Mouse (Mus musculus) liver, embryonic 16.5 days (tissue): ENCODE measurements around the gene Gm10318. TPM values are rescaled to one million over a fixed set of nuclear protein-coding genes. Genes with fewer than 3 reads are reported as not detected.

Experiments
- ATAC-seq: fragments of 200-750 bp; cut with Nextera tagmentation; 2 replicates; pipeline ENCODE4 v1.8.0; 2017; ENCODE audit warnings: low read depth, mild to moderate bottlenecking, moderate number of reproducible peaks, moderate library complexity
- H3K27ac ChIP-seq: fragments of 300-500 bp; sonication (generic); 2 replicates; pipeline ENCODE4 v1.5.1; 2014; ENCODE audit warnings: mild to moderate bottlenecking, low read length
- H3K27me3 ChIP-seq: fragments of 300-500 bp; sonication (generic); 2 replicates; pipeline ENCODE4 v1.6.1; 2014; ENCODE audit warnings: low read depth, low read length, mixed read lengths; ENCODE audit not compliant: control insufficient read depth, insufficient read depth
- H3K36me3 ChIP-seq: fragments of 300-500 bp; sonication (generic); 2 replicates; pipeline ENCODE4 v1.6.1; 2014; ENCODE audit warnings: mild to moderate bottlenecking; ENCODE audit not compliant: control insufficient read depth, insufficient read depth
- H3K4me1 ChIP-seq: fragments of 300-500 bp; sonication (generic); 2 replicates; pipeline ENCODE4 v1.6.1; 2014; ENCODE audit warnings: low read depth, low read length, mixed read lengths; ENCODE audit not compliant: control insufficient read depth
- H3K4me2 ChIP-seq: fragments of 300-500 bp; sonication (generic); 2 replicates; pipeline ENCODE4 v1.6.1; 2014; ENCODE audit warnings: low read depth, low read length, mixed read lengths
- H3K4me3 ChIP-seq: fragments of 300-500 bp; sonication (generic); 2 replicates; pipeline ENCODE4 v1.5.1; 2014; ENCODE audit warnings: low read depth, mild to moderate bottlenecking, low read length
- H3K9ac ChIP-seq: fragments of 300-500 bp; sonication (generic); 2 replicates; pipeline ENCODE4 v1.6.1; 2014; ENCODE audit warnings: low read depth, low read length
- H3K9me3 ChIP-seq: fragments of 300-500 bp; sonication (generic); replicated peaks from 2 replicates; pipeline ENCODE4 v1.6.1; 2016; ENCODE audit warnings: low read length; ENCODE audit not compliant: control insufficient read depth
- WGBS: fragments of 180-500 bp; shearing (Covaris S2); extraction: QIAGEN DNeasy Blood & Tissue Kit; methylation state at CpG from one replicate; pipeline ENCODE4 v1.1.7; 2014; ENCODE audit not compliant: insufficient replicate concordance; 5-methylcytosine and 5-hydroxymethylcytosine counted together
- polyA plus RNA-seq: library from polyadenylated mRNA; unstranded; fragments of >200 nt; fragmentation: Nextera tagmentation; extraction: Ambion mirVana; gene quantifications from 2 replicates; pipeline ENCODE4 v1.2.1, GENCODE M21; 2015

Gm10318 gene
- polyA plus RNA-seq, 1 experiment from 2014 or later, result not detected

DNA sequence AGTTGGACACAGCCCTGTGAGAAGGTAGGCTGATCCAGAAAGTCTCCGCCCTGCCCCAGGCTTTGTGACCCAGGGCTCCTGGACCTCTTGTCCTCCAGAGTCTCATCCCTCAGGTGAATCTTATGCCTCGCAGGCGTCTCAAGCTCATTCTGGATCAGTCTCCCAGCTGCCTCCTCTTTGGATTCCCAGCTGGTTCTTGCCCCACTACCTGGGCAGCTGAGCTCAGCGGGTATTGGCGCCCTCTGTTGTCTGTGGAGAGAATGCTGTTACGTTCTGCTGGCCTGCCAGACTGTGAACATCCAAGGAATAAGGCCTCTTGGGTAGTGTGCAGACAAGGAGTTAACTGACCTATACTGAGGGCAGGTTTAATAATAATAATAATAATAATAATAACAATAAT, 26.3 kb downstream of the Gm10318 start:
- Histone ChIP-seq H3K27me3 (no peaks in the 10 kb centered on the region), H3K4me2 (no peak overlapping the region), H3K9ac (no peak overlapping the region), H3K9me3 (no peaks in the 10 kb centered on the region), H3K27ac (no peak overlapping the region), H3K4me1 (no peaks in the 10 kb centered on the region), H3K4me3 (no peak overlapping the region), H3K36me3 (no peaks in the 10 kb centered on the region)
- ATAC-seq, result no peak
- 42% methylated on average over 6 of the region's 6 CpGs for WGBS

DNA sequence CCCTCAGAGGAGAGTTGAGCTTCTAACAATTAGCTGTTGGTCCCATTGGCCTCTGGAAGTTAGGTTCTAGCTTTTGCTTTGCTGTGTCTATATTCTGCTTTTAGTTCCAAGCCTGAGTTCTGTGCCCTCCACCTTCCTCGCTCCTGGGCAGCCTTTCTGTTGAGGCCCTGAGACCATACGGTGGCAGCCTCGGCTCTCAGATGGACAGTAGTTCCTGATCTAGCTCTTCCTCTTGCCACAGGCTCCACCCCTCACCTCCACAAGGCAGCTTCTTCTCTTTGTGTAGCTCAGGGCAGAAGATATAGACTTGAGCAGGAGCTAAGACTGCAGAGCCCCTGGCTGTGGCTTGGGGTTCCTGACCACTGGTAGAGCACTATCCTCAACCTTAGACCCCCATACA, 27.6 kb downstream of the Gm10318 start:
- no peaks in the 10 kb centered on the region for H3K27me3 ChIP-seq
- no peaks in the 10 kb centered on the region for H3K9me3 ChIP-seq
- no peak overlapping the region for H3K27ac ChIP-seq
- H3K9ac ChIP-seq, result no peak overlapping the region
- H3K4me3 ChIP-seq, result no peak overlapping the region
- no peaks in the 10 kb centered on the region for H3K36me3 ChIP-seq
- ATAC-seq, result no peak
- H3K4me1 ChIP-seq, result no peaks in the 10 kb centered on the region
- H3K4me2 ChIP-seq, result no peak overlapping the region
- WGBS, result 18% methylated on average over 3 of the region's 3 CpGs

DNA sequence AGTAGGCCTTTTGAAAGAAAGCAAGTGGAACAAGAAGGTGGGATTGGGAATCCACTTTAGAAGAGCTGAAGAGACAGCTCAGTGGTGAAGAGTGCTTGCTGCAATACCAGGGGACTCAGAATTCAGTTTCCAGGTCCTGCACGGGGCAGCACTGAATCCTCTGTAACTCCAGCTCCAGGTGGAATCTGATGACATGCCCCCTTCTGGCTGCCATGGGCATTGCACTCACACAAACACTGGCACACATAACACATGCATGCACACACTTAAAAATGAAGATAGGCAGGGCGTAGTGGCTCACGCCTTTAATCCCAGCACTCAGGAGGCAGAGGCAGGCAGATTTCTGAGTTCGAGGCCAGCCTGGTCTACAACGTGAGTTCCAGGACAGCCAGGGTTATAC, 29.9 kb downstream of the Gm10318 start:
- no peaks in the 10 kb centered on the region for H3K9me3 ChIP-seq
- no peak overlapping the region for H3K4me3 ChIP-seq
- no peak overlapping the region for H3K9ac ChIP-seq
- WGBS, result 67% methylated on average over 5 of the region's 5 CpGs
- no peaks in the 10 kb centered on the region for H3K4me1 ChIP-seq
- H3K27me3 ChIP-seq, result no peaks in the 10 kb centered on the region
- ATAC-seq, result no peak
- no peak overlapping the region for H3K4me2 ChIP-seq
- no peaks in the 10 kb centered on the region for H3K36me3 ChIP-seq
- H3K27ac ChIP-seq, result no peak overlapping the region

DNA sequence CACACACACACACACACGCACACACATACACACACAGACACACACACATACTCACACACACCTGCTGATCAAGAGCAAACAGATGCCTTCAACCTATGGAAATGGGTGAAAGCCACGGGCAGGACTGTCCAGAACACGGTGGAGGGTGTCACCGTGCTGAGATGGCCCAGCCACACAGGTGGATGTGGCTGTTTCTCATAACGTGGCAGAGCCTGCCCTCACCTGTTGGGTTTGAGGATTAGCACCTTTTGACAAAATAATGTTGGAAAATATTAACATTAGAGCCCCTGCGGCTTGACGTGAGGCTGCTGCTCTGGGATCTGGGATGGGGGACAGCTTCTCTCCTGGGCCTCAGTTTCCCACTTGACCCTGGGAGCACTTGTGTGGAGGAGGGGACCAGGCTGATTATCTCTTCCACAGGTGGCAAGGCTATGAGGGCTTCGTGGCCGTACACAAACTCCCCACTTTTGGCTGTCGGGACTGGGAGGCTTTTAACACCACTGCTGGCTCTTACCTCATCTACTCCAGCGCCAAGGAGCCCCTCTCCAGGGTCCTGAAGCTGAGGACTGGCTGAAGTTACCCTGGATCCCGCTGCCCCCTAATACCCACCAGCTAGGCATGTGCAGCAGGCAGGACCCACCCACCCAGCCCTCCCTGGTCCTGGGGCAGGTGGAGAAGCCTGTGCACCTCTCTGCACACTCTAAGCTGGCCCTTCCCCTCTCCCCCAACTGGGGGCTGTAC, 33.5 kb downstream of the Gm10318 start:
- no peak for ATAC-seq
- Histone ChIP-seq H3K36me3 (no peaks in the 10 kb centered on the region), H3K4me2 (no peak overlapping the region), H3K27ac (no peak overlapping the region), H3K9me3 (no peaks in the 10 kb centered on the region), H3K9ac (no peak overlapping the region), H3K4me1 (no peaks in the 10 kb centered on the region), H3K27me3 (no peaks in the 10 kb centered on the region), H3K4me3 (no peak overlapping the region)
- 42% methylated on average over 12 of the region's 12 CpGs for WGBS

DNA sequence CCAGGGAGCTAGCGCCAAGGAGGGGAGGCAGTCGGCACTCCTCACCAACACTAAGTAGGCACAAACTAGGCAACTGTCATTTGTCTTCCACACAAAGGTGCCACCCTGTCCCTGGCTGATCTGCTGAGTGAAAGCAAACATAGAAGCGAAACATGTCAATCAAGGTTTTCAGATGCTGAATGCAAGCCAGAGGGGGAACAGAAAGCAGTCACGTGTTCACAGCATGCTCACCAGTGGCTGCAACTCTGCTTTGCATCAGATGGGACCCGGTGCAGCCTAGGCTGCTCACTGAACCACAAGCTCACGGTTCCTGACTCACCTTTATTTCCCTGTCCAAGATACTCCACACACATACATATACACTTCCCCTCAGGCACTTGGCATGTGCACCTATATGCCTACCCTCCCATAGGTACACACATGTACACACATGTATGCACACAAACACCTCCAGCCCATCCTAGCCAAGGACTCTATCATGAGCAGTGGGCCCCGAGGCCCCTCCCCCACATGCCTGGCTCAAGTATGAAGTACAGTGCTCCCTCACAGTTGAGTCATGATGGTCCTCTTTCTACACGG, 38.4 kb downstream of the Gm10318 start:
- Histone ChIP-seq H3K4me2 (no peak overlapping the region), H3K4me3 (no peak overlapping the region), H3K9ac (no peak overlapping the region), H3K9me3 (no peaks in the 10 kb centered on the region), H3K27me3 (no peaks in the 10 kb centered on the region), H3K4me1 (no peaks in the 10 kb centered on the region), H3K27ac (no peak overlapping the region), H3K36me3 (no peaks in the 10 kb centered on the region)
- no peak for ATAC-seq
- WGBS, result 65% methylated on average over 8 of the region's 8 CpGs

DNA sequence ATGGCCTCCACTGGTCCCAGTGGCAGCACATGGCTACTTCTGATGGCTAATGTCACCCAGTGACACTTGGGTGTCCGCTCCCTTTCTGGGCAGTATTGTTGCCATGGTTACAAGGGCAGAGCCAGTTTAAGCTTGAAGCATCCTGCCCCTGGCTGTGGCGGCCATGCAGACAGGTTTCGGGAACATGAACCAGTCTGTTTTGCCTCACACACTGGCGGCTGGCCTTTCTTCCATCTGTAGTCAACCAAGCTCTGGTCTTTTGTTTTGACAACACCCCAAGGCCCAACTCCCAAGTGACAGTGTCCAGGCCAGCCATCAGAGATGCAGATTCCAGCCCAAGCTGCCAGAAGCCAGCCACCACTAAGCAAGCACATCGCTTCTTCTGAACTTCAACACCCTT, 42.9 kb downstream of the Gm10318 start:
- Histone ChIP-seq H3K4me2 (no peak overlapping the region), H3K9ac (no peak overlapping the region), H3K27me3 (no peaks in the 10 kb centered on the region), H3K4me1 (no peaks in the 10 kb centered on the region; the same call in 1 of the 2 replicates), H3K27ac (no peak overlapping the region), H3K4me3 (no peak overlapping the region), H3K36me3 (no peaks in the 10 kb centered on the region), H3K9me3 (no peaks in the 10 kb centered on the region)
- no peak for ATAC-seq
- WGBS, result 53% methylated on average over 5 of the region's 5 CpGs

DNA sequence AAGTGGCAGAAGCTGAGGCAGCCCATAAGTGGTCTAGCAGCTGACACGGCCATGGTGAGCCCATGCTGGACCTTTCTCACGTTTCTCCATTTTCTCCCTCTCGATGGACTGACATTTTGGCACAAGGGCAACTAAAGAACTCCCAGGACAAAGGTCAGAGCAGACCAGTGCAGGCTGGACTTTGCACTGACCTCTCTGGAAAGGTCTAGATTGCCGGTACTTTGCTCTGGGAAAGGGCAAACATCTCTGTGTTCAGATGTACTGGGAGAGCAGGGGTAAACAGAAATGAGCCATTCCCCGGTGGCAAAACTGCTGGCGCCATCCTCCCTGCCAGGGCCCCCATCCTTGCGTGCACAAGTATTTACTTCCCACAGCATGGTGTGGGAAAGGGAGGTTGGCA, 47.5 kb downstream of the Gm10318 start:
- Histone ChIP-seq H3K4me3 (no peak overlapping the region; the same call in 1 of the 2 replicates), H3K9me3 (no peaks in the 10 kb centered on the region), H3K9ac (no peak overlapping the region), H3K4me2 (peak overlapping the region; percentile 55), H3K27me3 (peaks cover 16% of the 10 kb centered on the region), H3K4me1 (peaks cover 6% of the 10 kb centered on the region), H3K27ac (peak overlapping the region; percentile 69), H3K36me3 (no peaks in the 10 kb centered on the region)
- ATAC-seq, result peak; percentile 70
- 53% methylated on average over 7 of the region's 7 CpGs for WGBS

DNA sequence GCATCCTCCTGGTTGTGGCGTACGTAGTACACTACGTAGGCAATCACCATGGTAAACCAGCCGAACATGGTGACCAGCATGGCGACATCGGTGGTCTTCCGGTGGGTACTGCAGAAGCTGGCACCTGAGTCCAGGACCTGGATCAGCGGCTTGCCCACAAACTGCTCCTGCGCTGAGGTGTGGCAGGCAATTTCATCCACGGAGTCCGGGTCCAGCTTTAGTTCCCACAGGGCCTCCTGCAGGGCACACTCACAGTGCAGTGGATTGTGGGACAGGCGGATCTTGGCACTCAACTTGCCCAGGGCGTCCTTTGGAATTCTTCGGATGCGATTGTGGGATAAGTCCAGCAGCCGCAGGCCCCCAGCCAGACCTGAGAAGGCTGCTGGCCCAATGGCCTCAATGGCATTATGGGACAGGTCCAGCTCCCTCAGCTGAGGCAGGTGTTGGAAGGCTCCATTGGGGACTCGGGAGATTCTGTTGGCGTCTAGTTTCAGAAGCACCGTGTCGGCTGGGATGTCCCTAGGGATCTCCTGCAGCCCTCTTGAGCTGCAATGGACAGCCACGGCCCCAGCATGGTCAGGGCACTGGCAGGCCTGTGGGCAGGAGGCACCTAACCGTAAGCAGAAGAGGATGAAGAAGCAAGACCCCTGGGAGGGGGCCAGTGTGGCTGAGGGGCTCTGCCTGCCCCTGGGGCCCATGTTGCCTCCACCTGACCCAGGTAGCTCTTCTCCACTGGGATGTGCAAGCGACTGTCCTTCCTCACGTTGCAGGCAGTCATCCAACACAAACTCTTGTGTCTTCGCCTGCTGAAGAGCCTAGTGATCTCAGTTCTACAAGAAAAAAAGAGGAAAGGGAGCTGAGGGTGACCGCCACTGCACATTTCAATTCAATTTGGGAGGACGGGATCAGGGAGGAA, 48.5 kb downstream of the Gm10318 start:
- H3K36me3 ChIP-seq, result no peaks in the 10 kb centered on the region
- H3K4me2 ChIP-seq, result peak overlapping the region; percentile 55
- peaks cover 16% of the 10 kb centered on the region for H3K27me3 ChIP-seq
- no peak for ATAC-seq
- WGBS, result 75% methylated on average over 27 of the region's 27 CpGs
- no peaks in the 10 kb centered on the region for H3K9me3 ChIP-seq
- H3K27ac ChIP-seq, result peak overlapping the region; percentile 69
- no peak overlapping the region; the same call in 1 of the 2 replicates for H3K9ac ChIP-seq
- peak overlapping the region; percentile 64 for H3K4me3 ChIP-seq
- peaks cover 6% of the 10 kb centered on the region for H3K4me1 ChIP-seq

DNA sequence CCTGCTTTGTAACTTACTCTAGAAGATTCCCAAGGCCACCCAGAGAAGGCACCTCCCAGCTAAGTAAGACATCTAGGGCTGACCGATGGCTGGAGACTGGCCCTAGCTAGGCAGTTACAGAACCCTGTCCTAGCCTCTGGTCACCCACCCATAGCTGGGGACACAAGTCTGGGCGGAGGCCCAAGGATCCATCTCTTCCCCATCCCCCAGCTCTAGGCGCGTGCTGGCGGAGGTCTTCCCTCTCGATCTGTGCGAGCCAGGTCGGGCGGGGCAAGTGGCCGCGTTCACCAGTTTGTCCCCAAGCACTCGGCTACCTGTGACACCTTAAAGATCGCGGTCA, 49.2 kb downstream of the Gm10318 start:
- Histone ChIP-seq H3K4me3 (peak overlapping the region; percentile 64), H3K4me2 (peak overlapping the region; percentile 55), H3K9ac (peak overlapping the region; percentile 59), H3K9me3 (no peaks in the 10 kb centered on the region), H3K36me3 (no peaks in the 10 kb centered on the region), H3K27me3 (peaks cover 16% of the 10 kb centered on the region), H3K4me1 (peaks cover 6% of the 10 kb centered on the region), H3K27ac (peak overlapping the region; percentile 57)
- 3% methylated on average over 14 of the region's 14 CpGs for WGBS
- no peak for ATAC-seq
